Mouse (Mus musculus): ENCODE measurements at regions not wholly inside any gene's neighbourhood (a gene's known extent, or its start where the extent isn't known, plus 50 kb on each side); places are given as distances from the start of the nearest gene placed in this dataset.
"Not testable (repeated sequence)": the region's sequence is repeated elsewhere in the genome, so short reads cannot be mapped to it uniquely, and the experiment has no call there.

DNA sequence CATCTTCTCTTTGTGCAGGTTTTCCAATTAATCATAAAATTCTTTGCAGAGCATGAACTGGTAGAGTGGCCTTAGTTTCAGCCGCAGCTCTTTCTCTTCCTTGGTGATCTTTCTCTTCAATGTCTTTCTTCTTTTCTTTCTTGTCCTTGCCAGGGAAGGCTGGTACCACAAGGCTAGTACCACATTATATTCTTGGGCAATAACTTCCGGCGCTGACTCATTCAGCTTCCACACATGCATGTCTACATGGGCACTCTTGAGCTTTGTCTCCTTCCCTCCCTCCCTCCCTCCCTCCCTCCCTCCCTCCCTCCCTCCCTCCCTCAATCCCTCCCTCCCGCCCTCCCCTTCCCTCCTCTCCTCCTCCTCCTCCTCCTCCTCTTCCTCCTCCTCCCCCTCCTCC lies 98.1 kb upstream of the Pwp1 start:
- not testable (repeated sequence) for DNase-seq

DNA sequence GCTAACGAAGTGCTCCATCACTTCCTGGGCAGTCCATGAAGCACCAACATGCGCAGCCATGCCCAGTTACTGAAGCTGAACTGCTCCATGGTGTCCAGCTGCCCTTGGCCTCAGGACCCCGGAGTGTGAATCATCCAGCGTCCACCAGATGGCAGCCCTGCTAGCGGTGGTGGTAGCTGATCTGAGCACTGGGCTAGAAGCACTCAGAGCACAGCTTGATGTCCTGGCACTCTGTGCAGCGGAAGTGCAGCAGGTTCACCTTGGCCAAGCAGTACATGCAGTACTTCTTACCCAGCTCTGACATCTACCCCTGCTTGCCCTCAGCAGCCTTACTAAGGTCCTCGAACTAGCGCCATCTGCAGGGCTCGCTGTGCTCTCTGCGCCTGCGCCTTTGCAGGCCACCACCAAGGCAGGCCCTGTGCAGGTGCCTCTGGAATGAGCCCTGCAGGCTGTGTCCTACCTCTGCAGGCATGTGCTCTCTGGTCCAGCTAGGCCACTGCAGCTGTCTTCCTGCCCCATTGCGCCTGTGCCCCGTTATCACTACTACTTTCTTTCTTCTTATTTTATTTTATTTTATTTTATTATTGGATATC lies 97.4 kb upstream of the Pwp1 start:
- peak; percentile 22 to 27 for DNase-seq

DNA sequence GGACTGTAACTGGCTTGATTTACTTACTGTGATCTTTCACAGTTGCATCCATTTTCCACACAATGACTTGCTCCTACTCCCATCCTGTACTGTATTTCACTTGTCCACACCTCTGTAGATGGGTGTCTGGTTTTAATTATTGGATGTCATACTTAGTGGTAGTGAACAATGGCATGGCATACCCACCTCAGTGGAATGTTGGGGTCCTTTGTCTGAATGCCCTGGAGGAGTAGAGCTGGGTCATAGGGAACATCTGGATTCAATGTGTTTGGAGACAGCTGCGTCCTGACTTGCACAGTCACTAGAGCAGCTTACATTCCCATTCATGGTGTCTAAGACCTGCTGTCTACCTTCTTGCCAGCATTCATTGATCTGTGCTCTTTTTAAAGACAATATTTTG lies 91.5 kb upstream of the Pwp1 start:
- no peak for DNase-seq

DNA sequence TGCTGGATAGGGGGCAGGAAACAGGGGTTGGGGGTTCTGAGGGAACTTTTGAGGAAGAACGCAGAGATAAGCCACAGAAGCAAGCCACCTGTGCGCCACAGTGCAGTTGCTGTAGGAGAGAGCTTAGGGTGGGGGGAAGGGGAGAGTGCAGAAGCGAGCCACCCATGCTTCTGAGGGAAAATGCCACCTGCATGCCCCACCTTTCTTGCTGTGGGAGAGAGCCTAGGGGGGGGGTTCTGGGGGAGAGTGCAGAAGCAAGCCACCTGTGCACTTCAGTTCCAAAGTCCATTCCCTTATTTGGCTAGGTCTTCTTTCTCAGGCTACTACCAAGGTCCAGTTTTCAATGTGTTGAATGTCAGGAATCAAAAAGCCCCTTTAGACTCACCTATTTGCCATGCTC lies 90.3 kb upstream of the Pwp1 start:
- no peak for DNase-seq

DNA sequence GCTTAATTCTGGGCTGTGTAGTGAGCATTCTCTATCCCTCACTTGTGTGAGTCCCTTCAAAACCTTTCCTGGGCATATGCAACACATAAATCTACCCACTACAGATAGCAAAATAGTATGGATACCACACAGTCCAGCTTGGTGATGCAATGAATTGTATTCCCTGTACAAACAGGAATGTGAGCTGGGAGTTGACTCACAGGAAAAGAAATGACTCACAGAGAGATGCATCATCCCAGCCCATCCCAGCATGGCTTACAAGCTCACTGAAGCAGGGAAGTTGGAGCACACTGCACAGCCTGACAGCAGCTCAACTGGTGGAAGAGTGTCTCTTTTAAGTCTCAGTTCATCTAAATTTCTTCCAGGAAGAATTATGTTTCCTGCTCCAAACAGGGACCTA lies 89.7 kb upstream of the Pwp1 start:
- not testable (repeated sequence) for DNase-seq

DNA sequence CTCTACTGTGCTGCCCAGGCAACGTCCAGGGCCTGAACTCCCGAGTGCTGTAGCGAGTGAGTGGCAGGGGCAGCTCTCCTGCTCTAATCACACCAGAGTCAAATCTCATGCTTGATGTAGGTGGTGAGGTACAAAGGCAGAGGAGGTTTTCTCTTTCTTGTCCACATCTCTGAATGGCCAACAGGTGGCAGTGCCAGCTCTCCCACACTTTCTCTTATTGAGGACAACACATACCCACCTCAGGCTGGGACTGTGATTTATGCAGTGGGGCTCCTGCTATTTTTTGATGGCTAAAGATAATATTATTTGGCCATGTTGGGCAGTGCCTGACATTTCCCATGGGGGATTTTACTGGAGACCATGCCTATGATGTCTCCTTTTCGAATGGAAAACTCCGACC lies 87.3 kb upstream of the Pwp1 start:
- DNase-seq: no peak

DNA sequence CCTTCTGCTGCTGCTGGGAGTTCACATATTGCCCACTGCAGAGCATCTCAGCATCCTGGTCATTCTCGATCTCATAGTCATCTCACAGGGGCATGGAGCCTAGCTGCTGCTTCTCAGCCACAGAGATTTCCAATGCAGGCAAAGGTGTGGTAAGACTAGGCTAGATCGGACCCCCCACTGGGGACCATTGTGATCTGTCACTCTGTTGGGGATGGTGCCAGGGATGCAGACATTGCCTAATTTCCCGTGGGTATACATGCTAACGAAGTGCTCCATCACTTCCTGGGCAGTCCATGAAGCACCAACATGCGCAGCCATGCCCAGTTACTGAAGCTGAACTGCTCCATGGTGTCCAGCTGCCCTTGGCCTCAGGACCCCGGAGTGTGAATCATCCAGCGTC lies 83.9 kb upstream of the Pwp1 start:
- DNase-seq: peak; percentile 5 to 17

DNA sequence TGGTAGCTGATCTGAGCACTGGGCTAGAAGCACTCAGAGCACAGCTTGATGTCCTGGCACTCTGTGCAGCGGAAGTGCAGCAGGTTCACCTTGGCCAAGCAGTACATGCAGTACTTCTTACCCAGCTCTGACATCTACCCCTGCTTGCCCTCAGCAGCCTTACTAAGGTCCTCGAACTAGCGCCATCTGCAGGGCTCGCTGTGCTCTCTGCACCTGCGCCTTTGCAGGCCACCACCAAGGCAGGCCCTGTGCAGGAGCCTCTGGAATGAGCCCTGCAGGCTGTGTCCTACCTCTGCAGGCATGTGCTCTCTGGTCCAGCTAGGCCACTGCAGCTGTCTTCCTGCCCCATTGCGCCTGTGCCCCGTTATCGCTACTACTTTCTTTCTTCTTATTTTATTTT lies 83.5 kb upstream of the Pwp1 start:
- not testable (repeated sequence) for DNase-seq

DNA sequence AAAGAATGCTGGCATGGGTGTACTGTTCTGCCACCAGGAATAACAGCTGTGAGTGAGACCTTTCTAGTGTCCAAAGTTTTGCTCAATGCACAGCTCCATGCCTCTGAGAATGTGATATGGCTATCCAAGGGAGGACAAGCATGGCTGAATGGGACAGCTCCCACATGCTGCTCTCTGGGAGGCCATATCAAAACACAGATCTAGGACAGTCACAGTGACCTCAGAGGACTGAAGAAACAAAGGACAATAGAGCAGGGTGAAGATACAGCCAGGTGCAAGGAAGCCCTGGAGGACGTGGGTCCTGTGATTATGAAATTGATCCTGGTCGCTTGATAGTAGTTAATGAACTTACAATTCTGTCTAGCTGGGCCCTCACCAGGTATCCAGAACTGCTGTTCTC lies 79.7 kb upstream of the Pwp1 start:
- DNase-seq: not testable (repeated sequence)

DNA sequence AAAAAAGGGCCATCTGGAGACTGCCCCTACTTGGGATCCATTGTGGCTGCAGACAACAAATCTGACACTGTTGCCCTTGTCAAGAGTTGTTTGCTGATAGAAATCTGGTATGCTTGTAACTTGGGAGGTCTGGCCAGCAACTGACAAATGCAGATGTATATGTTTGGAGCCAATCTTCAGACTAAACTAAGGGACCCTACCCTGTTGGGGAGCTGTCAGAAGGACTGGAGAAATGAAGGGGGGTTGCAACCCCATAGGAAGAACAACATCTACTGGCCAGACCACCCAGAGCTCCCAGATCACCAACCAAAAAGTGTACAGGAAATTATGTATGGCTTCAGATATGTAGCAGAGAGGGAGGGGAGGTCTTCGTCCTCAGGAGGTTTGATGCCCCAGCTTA lies 54.3 kb upstream of the Pwp1 start:
- DNase-seq: no peak

Measured in cerebellum, postnatal 25 days (tissue).